Mouse (Mus musculus) forebrain, embryonic 15.5 days (tissue): ENCODE results near the gene Fbxl7. TPM values are rescaled to one million over a fixed set of nuclear protein-coding genes. Genes with fewer than 3 reads are reported as not detected.
A peak's percentile ranks its signal among the peaks of the same experiment; 100 is the strongest.

Experiments
- ATAC-seq: fragments of 200-750 bp; cut with Nextera tagmentation; replicated peaks from 2 replicates; pipeline ENCODE4 v1.8.0; 2017; ENCODE audit warnings: mild to moderate bottlenecking, moderate TSS enrichment, moderate library complexity
- H3K27ac ChIP-seq: fragments of 300-500 bp; sonication (generic); replicated peaks from 2 replicates; pipeline ENCODE4 v1.5.1; 2015; ENCODE audit warnings: mild to moderate bottlenecking, inconsistent platforms
- H3K27me3 ChIP-seq: fragments of 300-500 bp; sonication (generic); 2 replicates; pipeline ENCODE4 v1.6.1; 2015; ENCODE audit warnings: inconsistent platforms
- H3K36me3 ChIP-seq: fragments of 300-500 bp; sonication (generic); 2 replicates; pipeline ENCODE4 v1.6.1; 2015; ENCODE audit warnings: mild to moderate bottlenecking, inconsistent platforms
- H3K4me1 ChIP-seq: fragments of 300-500 bp; sonication (generic); 2 replicates; pipeline ENCODE4 v1.6.1; 2015; ENCODE audit warnings: inconsistent platforms
- H3K4me2 ChIP-seq: fragments of 300-500 bp; sonication (generic); replicated peaks from 2 replicates; pipeline ENCODE4 v1.6.1; 2015; ENCODE audit warnings: mild to moderate bottlenecking, inconsistent platforms
- H3K4me3 ChIP-seq: fragments of 300-500 bp; sonication (generic); 2 replicates; pipeline ENCODE4 v1.5.1; 2015; ENCODE audit warnings: mild to moderate bottlenecking, inconsistent platforms
- H3K9ac ChIP-seq: fragments of 300-500 bp; sonication (generic); replicated peaks from 2 replicates; pipeline ENCODE4 v1.6.1; 2015; ENCODE audit warnings: mild to moderate bottlenecking, inconsistent platforms
- H3K9me3 ChIP-seq: fragments of 300-500 bp; sonication (generic); 2 replicates; pipeline ENCODE4 v1.6.1; 2016; ENCODE audit warnings: inconsistent platforms
- WGBS: fragments of 180-500 bp; shearing (Covaris S2); methylation state at CpG from one replicate; pipeline ENCODE4 v1.1.7; 2015; ENCODE audit warnings: mixed read lengths; 5-methylcytosine and 5-hydroxymethylcytosine counted together
- polyA plus RNA-seq: library from polyadenylated mRNA; unstranded; fragments of >200 nt; fragmentation: Nextera tagmentation; extraction: Ambion mirVana; gene quantifications from 2 replicates; pipeline ENCODE4 v1.2.1, GENCODE M21; 2015

The Fbxl7 gene
- polyA plus RNA-seq, 1 experiment from 2014 or later: 5.8 TPM

DNA sequence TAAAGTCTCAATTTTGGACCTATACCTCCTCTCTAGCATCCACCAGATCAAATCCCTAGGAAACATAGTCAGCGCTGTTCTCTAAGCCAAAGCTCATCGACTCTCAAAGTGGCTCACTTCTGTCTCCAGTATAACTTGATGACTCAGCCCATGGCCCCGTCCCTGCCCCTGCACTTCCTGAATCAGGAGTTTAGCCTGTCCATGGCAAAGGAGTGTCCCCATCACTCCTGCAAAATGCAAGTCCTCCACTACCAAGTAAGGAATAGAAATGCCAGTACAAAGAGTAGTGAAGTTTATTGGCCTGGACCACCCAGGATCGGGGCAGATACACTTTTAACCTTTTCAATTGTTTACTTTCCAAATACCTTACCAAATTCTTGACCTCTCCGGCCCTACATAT is 91.3 kb downstream of the Fbxl7 start:
- Histone ChIP-seq H3K36me3 (no peaks in the 10 kb centered on the region), H3K27me3 (no peaks in the 10 kb centered on the region), H3K4me1 (no peaks in the 10 kb centered on the region), H3K27ac (no peak overlapping the region), H3K4me3 (no peak overlapping the region), H3K9me3 (no peaks in the 10 kb centered on the region), H3K4me2 (no peak overlapping the region), H3K9ac (no peak overlapping the region)
- WGBS: 85% methylated on average over 5 of the region's 5 CpGs
- no peak for ATAC-seq

DNA sequence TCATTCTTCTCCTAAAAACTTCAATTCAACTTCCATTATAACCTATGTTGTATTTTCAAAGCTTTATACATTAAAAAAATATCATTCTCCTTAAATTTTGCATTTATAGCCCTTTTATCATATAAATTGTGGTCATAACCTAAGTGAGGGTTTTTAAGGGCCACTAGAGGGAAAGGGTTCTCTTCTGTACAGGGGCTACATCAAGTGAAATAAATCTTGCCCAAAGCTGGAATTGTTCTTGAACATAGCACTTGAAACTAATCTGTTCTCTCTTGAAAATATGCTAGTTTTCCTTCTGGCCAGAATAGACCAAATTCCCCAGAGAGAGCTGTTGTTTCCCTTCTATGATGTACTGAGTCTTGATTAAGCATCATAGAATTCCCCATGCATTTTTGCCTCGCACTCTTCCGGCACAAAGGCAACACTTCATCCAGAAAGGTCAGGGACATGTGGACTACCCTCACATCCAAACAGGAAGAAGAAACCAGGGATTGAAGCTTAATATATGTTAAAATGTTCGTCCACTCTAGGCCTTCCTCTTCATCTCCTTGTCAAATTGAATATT is 95.8 kb downstream of the Fbxl7 start:
- Histone ChIP-seq H3K4me3 (no peak overlapping the region), H3K27ac (no peak overlapping the region), H3K4me1 (no peaks in the 10 kb centered on the region), H3K9me3 (no peaks in the 10 kb centered on the region), H3K27me3 (no peaks in the 10 kb centered on the region), H3K36me3 (no peaks in the 10 kb centered on the region), H3K9ac (no peak overlapping the region), H3K4me2 (no peak overlapping the region)
- 93% methylated on average over 3 of the region's 3 CpGs for WGBS
- ATAC-seq: no peak

GRCm38 (mm10) chr15:26795937-26796336 is 99.4 kb downstream of the Fbxl7 start:
- no peak overlapping the region for H3K4me3 ChIP-seq
- no peak overlapping the region for H3K4me2 ChIP-seq
- H3K36me3 ChIP-seq: no peaks in the 10 kb centered on the region
- no peak for ATAC-seq
- no peaks in the 10 kb centered on the region for H3K4me1 ChIP-seq
- WGBS: 68% methylated on average over 2 of the region's 2 CpGs
- H3K27ac ChIP-seq: no peak overlapping the region
- no peak overlapping the region for H3K9ac ChIP-seq
- H3K9me3 ChIP-seq: no peaks in the 10 kb centered on the region
- no peaks in the 10 kb centered on the region for H3K27me3 ChIP-seq

GRCm38 (mm10) chr15:26795518-26795917 is 99.9 kb downstream of the Fbxl7 start:
- H3K4me1 ChIP-seq: no peaks in the 10 kb centered on the region
- H3K9me3 ChIP-seq: no peaks in the 10 kb centered on the region
- H3K27me3 ChIP-seq: no peaks in the 10 kb centered on the region
- no peaks in the 10 kb centered on the region for H3K36me3 ChIP-seq
- ATAC-seq: peak; percentile 63; the same call in 1 of the 2 replicates
- no peak overlapping the region for H3K27ac ChIP-seq
- no peak overlapping the region for H3K4me2 ChIP-seq
- no peak overlapping the region for H3K9ac ChIP-seq
- H3K4me3 ChIP-seq: no peak overlapping the region
- 50% methylated on average over 6 of the region's 6 CpGs for WGBS

DNA sequence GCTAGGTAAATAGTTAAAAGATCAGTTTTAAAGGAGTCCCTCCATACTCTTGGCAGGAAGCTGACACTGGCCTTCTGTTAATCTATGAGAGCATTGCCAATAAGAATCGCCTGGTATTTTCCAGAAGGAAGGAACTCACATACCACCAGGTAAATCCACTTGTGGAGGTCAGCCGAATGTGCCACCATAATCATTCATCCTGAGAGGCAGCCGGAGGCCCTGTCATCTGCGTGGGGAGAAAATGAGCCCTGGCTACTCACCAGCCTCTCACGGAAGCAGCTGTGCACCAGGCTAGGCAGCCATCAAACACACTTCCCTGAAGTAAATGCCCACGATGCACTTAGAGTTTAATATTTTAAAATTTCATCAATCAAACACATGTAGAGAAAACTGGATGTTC is 108.2 kb downstream of the Fbxl7 start:
- Histone ChIP-seq H3K27ac (no peak overlapping the region), H3K4me2 (no peak overlapping the region), H3K4me3 (no peak overlapping the region), H3K36me3 (no peaks in the 10 kb centered on the region), H3K9ac (no peak overlapping the region), H3K4me1 (no peaks in the 10 kb centered on the region), H3K9me3 (no peaks in the 10 kb centered on the region), H3K27me3 (no peaks in the 10 kb centered on the region)
- no peak for ATAC-seq
- WGBS: 87% methylated on average over 6 of the region's 6 CpGs

DNA sequence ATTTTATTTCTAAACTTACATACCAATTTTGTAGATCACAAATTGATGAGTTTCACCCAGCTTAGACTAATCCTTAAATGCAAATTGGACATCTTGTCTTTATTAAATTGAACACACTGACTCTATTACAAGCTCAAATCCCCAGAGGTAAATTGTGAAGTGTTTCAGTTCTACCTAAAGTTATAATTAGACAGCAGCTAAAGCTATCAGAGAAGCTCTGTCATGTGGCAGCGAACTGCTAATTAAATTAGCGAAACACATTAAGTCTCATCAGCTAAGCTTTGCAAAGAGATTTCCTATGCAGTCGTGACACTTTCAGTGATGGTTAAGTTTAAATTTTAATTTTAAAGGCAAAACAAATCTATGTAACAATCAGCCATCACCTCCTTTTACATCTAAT is 114.8 kb downstream of the Fbxl7 start:
- 45% methylated on average over 3 of the region's 3 CpGs for WGBS
- H3K4me3 ChIP-seq: no peak overlapping the region
- H3K9me3 ChIP-seq: no peaks in the 10 kb centered on the region
- H3K36me3 ChIP-seq: no peaks in the 10 kb centered on the region
- H3K4me1 ChIP-seq: no peaks in the 10 kb centered on the region
- no peaks in the 10 kb centered on the region for H3K27me3 ChIP-seq
- H3K4me2 ChIP-seq: no peak overlapping the region
- no peak for ATAC-seq
- H3K9ac ChIP-seq: no peak overlapping the region
- H3K27ac ChIP-seq: no peak overlapping the region

GRCm38 (mm10) chr15:26779129-26779528 is 116.3 kb downstream of the Fbxl7 start:
- no peak overlapping the region for H3K9ac ChIP-seq
- ATAC-seq: no peak
- H3K9me3 ChIP-seq: no peaks in the 10 kb centered on the region
- H3K27ac ChIP-seq: no peak overlapping the region
- no peak overlapping the region for H3K4me2 ChIP-seq
- WGBS: 91% methylated on average over 4 of the region's 4 CpGs
- no peaks in the 10 kb centered on the region for H3K4me1 ChIP-seq
- no peaks in the 10 kb centered on the region for H3K27me3 ChIP-seq
- H3K4me3 ChIP-seq: no peak overlapping the region
- H3K36me3 ChIP-seq: no peaks in the 10 kb centered on the region

GRCm38 (mm10) chr15:26775720-26776119 is 119.7 kb downstream of the Fbxl7 start:
- Histone ChIP-seq H3K4me1 (no peaks in the 10 kb centered on the region), H3K4me3 (no peak overlapping the region), H3K27me3 (no peaks in the 10 kb centered on the region), H3K9ac (no peak overlapping the region), H3K36me3 (no peaks in the 10 kb centered on the region), H3K4me2 (no peak overlapping the region), H3K9me3 (no peaks in the 10 kb centered on the region), H3K27ac (no peak overlapping the region)
- ATAC-seq: no peak

GRCm38 (mm10) chr15:26774895-26775294 is 120.5 kb downstream of the Fbxl7 start:
- WGBS: 93% methylated on average over 2 of the region's 2 CpGs
- ATAC-seq: no peak
- no peak overlapping the region for H3K27ac ChIP-seq
- H3K27me3 ChIP-seq: no peaks in the 10 kb centered on the region
- no peaks in the 10 kb centered on the region for H3K36me3 ChIP-seq
- H3K4me2 ChIP-seq: no peak overlapping the region
- no peaks in the 10 kb centered on the region for H3K9me3 ChIP-seq
- H3K4me3 ChIP-seq: no peak overlapping the region
- H3K9ac ChIP-seq: no peak overlapping the region
- no peaks in the 10 kb centered on the region for H3K4me1 ChIP-seq

DNA sequence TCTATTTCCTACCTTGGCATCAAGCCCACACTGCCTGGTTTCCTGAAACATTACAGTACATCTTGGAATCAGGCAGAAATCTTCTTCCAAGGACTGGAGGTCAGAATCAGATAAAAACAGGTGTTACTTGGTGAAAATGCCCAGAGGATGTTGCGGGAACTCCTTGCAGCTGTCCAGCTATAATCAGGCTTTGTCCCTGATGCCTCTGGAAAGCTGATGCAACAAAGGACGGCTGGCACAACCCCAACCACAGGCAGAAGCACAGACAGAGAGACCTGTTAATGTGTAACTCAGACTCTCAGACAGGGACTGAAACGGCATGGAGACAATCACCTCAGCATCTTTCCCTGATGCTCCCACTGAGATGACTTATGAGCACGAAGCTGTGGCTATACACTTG is 133.7 kb downstream of the Fbxl7 start:
- no peak for ATAC-seq

GRCm38 (mm10) chr15:26748484-26748883 is 146.9 kb downstream of the Fbxl7 start:
- Histone ChIP-seq H3K9me3 (no peaks in the 10 kb centered on the region), H3K27me3 (no peaks in the 10 kb centered on the region), H3K4me2 (no peak overlapping the region), H3K4me1 (no peaks in the 10 kb centered on the region), H3K36me3 (no peaks in the 10 kb centered on the region), H3K4me3 (no peak overlapping the region), H3K27ac (no peak overlapping the region), H3K9ac (no peak overlapping the region)
- ATAC-seq: no peak
- WGBS: 95% methylated on average over 3 of the region's 3 CpGs

More for the DNA sequence above, 133.7 kb downstream of the Fbxl7 start:
- Histone ChIP-seq H3K4me1 (peaks cover 4% of the 10 kb centered on the region; the same call in 1 of the 2 replicates), H3K27ac (no peak overlapping the region), H3K9me3 (no peaks in the 10 kb centered on the region), H3K4me3 (no peak overlapping the region), H3K36me3 (no peaks in the 10 kb centered on the region), H3K27me3 (no peaks in the 10 kb centered on the region), H3K9ac (no peak overlapping the region), H3K4me2 (no peak overlapping the region)
- 53% methylated on average over 4 of the region's 4 CpGs for WGBS

GRCm38 (mm10) chr15:26732366-26732765 is 163.0 kb downstream of the Fbxl7 start:
- Histone ChIP-seq H3K4me2 (no peak overlapping the region), H3K27ac (no peak overlapping the region), H3K27me3 (no peaks in the 10 kb centered on the region), H3K4me1 (no peaks in the 10 kb centered on the region), H3K4me3 (no peak overlapping the region), H3K9ac (no peak overlapping the region), H3K9me3 (no peaks in the 10 kb centered on the region), H3K36me3 (no peaks in the 10 kb centered on the region)
- ATAC-seq: no peak
- WGBS: 91% methylated on average over 2 of the region's 2 CpGs

DNA sequence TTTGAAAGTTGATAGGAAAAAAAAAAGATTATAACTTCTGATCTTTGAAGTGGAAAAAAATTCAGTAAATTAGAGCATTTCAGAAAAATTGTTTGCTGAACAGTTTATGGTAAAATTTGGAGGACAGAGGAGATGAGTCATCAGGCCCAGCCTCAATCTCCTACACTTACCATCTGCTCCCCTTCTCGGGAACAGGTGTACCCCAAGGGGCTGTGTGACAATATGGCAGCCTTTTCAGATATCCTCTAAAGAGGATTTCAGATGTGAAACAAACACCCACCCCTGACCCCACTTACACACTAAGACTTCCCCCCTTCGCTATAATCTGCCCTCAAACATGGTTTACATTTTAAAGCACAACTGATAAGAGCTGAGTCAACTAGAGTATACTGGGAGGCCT is 164.6 kb downstream of the Fbxl7 start:
- Histone ChIP-seq H3K4me3 (no peak overlapping the region), H3K27ac (no peak overlapping the region)

More for the DNA sequence above, 164.6 kb downstream of the Fbxl7 start:
- H3K4me1 ChIP-seq: no peaks in the 10 kb centered on the region
- no peaks in the 10 kb centered on the region for H3K9me3 ChIP-seq
- no peak overlapping the region for H3K4me2 ChIP-seq
- ATAC-seq: no peak
- no peaks in the 10 kb centered on the region for H3K36me3 ChIP-seq
- H3K9ac ChIP-seq: no peak overlapping the region
- WGBS: 77% methylated on average over 2 of the region's 2 CpGs
- H3K27me3 ChIP-seq: no peaks in the 10 kb centered on the region
